8 mouse cellular contexts compared by ENCODE assay signal in the genomic region with DNA sequence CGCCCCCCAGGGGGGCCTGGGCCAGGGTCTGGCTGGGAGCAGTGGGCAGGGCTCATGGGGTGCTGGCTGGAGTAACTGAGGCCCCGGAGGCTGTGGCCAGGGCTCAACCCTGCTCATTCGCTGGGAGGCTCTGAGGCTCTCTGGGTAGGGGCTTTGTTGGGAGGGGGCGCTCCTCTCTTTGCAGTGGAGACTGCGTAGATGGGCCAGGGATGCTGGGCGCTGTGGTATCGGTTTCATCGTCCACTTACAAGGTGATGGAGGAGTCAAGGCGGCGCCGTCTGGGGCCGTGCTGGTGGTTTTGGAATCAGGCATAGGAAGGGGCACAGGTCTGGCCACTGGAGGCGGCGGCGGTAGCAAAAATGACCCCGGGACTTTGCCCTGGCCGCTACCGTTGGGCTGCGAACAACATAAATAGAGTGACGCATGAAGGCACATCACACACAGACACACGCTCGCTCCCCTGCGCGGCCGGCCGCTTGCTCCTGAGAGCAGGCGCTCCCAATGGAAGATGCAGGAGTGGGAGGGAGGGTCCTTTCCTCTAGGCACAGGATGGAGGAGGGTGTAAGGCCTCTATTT. TPM values are rescaled to one million over a fixed set of nuclear protein-coding genes. Genes with fewer than 3 reads are reported as not detected.
DNase-seq lines count a peak whose midpoint lies in the region; ATAC-seq lines count a peak whose summit lies in the region.

No protein-coding gene starts in this region.

- ATAC-seq in heart, embryonic 15.5 days (replicated peaks; ENCODE audit: insufficient number of reproducible peaks, insufficient read depth, low FRiP score, low read depth), result no peak
- ATAC-seq in embryonic facial prominence, embryonic 13.5 days (ENCODE audit: insufficient number of reproducible peaks, insufficient read depth, low FRiP score, low TSS enrichment, low read depth), result no peak
- ATAC-seq in hindbrain, embryonic 16.5 days, result no peak
- no peak for ATAC-seq in midbrain, embryonic 13.5 days

- no peaks in the 10 kb centered on the region for H3K9me3 ChIP-seq in heart, embryonic 15.5 days (replicated peaks)
- no peaks in the 10 kb centered on the region for H3K9me3 ChIP-seq in embryonic facial prominence, embryonic 13.5 days
- no peaks in the 10 kb centered on the region for H3K9me3 ChIP-seq in hindbrain, embryonic 16.5 days (ENCODE audit: control insufficient read depth, low read length)
- H3K9me3 ChIP-seq in midbrain, embryonic 13.5 days, result no peaks in the 10 kb centered on the region

- H3K27me3 ChIP-seq in heart, embryonic 15.5 days, result peaks cover 24% of the 10 kb centered on the region
- peaks cover 23% of the 10 kb centered on the region for H3K27me3 ChIP-seq in embryonic facial prominence, embryonic 13.5 days
- H3K27me3 ChIP-seq in hindbrain, embryonic 16.5 days (replicated peaks; ENCODE audit: control insufficient read depth, insufficient read depth, low read length), result peaks cover 3% of the 10 kb centered on the region
- H3K27me3 ChIP-seq in midbrain, embryonic 13.5 days, result peaks cover 70% of the 10 kb centered on the region

- H3K36me3 ChIP-seq in heart, embryonic 15.5 days, result 0 out of 2 replicates have a peak, but pooled peaks cover 3% of the 10 kb centered on the region
- H3K36me3 ChIP-seq in embryonic facial prominence, embryonic 13.5 days, result peaks cover 65% of the 10 kb centered on the region
- no peaks in the 10 kb centered on the region for H3K36me3 ChIP-seq in hindbrain, embryonic 16.5 days (ENCODE audit: control insufficient read depth, insufficient read depth, low read length)
- H3K36me3 ChIP-seq in midbrain, embryonic 13.5 days, result peaks cover 11% of the 10 kb centered on the region; the same call in 1 of the 2 replicates

- H3K4me1 ChIP-seq in heart, embryonic 15.5 days (replicated peaks), result peaks cover 59% of the 10 kb centered on the region
- H3K4me1 ChIP-seq in embryonic facial prominence, embryonic 13.5 days, result peaks cover 80% of the 10 kb centered on the region
- peaks cover 33% of the 10 kb centered on the region for H3K4me1 ChIP-seq in hindbrain, embryonic 16.5 days (ENCODE audit: control insufficient read depth, insufficient read depth, low read depth, low read length)
- peaks cover 50% of the 10 kb centered on the region for H3K4me1 ChIP-seq in midbrain, embryonic 13.5 days (replicated peaks)

- no peak overlapping the region for H3K4me3 ChIP-seq in heart, embryonic 15.5 days
- no peak overlapping the region for H3K4me3 ChIP-seq in embryonic facial prominence, embryonic 13.5 days
- H3K4me3 ChIP-seq in hindbrain, embryonic 16.5 days (ENCODE audit: low read length), result peak overlapping the region; percentile 1; the same call in 1 of the 2 replicates
- H3K4me3 ChIP-seq in midbrain, embryonic 13.5 days (replicated peaks), result peak overlapping the region; percentile 16; the same call in 1 of the 2 replicates

- no peak for DNase-seq in heart, adult 9 months (ENCODE audit: low spot score in 2 of 2)
- DNase-seq in T-cell, adult 2 months (ENCODE audit: low spot score), result no peak
- no peak for DNase-seq in frontal cortex, postnatal 36 days (ENCODE audit: low spot score in 2 of 2)
- DNase-seq in cerebellum, adult 8-10 months, result no peak

- 32% methylated on average over 27 of the region's 27 CpGs for WGBS in heart, embryonic 15.5 days
- 14% methylated on average over 27 of the region's 27 CpGs for WGBS in embryonic facial prominence, embryonic 13.5 days
- 7% methylated on average over 26 of the region's 27 CpGs for WGBS in hindbrain, embryonic 16.5 days
- 8% methylated on average over 27 of the region's 27 CpGs for WGBS in midbrain, embryonic 13.5 days

- 0 out of 2 replicates have a peak overlapping the region, but pooled peaks have one; percentile 13 for H3K4me2 ChIP-seq in heart, embryonic 15.5 days
- H3K4me2 ChIP-seq in embryonic facial prominence, embryonic 13.5 days, result peak overlapping the region; percentile 26
- H3K4me2 ChIP-seq in hindbrain, embryonic 16.5 days (ENCODE audit: low read length), result peak overlapping the region; percentile 33
- peak overlapping the region; percentile 43 for H3K4me2 ChIP-seq in midbrain, embryonic 13.5 days (replicated peaks)

- peak overlapping the region; percentile 34; the same call in 1 of the 2 replicates for H3K27ac ChIP-seq in heart, embryonic 15.5 days
- H3K27ac ChIP-seq in embryonic facial prominence, embryonic 13.5 days, result peak overlapping the region; percentile 83; the same call in 1 of the 2 replicates
- peak overlapping the region; percentile 67 for H3K27ac ChIP-seq in hindbrain, embryonic 16.5 days (ENCODE audit: low read depth, low read length)
- H3K27ac ChIP-seq in midbrain, embryonic 13.5 days, result peak overlapping the region; percentile 51

- no peak overlapping the region for H3K9ac ChIP-seq in heart, embryonic 15.5 days
- H3K9ac ChIP-seq in embryonic facial prominence, embryonic 13.5 days, result peak overlapping the region; percentile 57; the same call in 1 of the 2 replicates
- peak overlapping the region; percentile 25 for H3K9ac ChIP-seq in hindbrain, embryonic 16.5 days (ENCODE audit: low read depth, low read length)
- peak overlapping the region; percentile 48; the same call in 1 of the 2 replicates for H3K9ac ChIP-seq in midbrain, embryonic 13.5 days (replicated peaks)

RNA-seq across cellular contexts. Expression of gene G430095P16Rik, which starts 6.8 kb away (rescaled TPM):
- 4.5 TPM in 2 replicates for polyA plus RNA-seq in heart, embryonic 15.5 days (2015; fragmentation: Nextera tagmentation; extraction: Ambion mirVana)
- polyA plus RNA-seq in embryonic facial prominence, embryonic 13.5 days (2015; fragmentation: Nextera tagmentation; extraction: Ambion mirVana), result 6.1 and 6.2 TPM in 2 replicates
- 0.82 and 0.89 TPM in 2 replicates for polyA plus RNA-seq in hindbrain, embryonic 16.5 days (2015; fragmentation: Nextera tagmentation; extraction: Ambion mirVana)
- polyA plus RNA-seq in midbrain, embryonic 13.5 days (2015; fragmentation: Nextera tagmentation; extraction: Ambion mirVana), result 1.3 and 1.9 TPM in 2 replicates

RNA-seq across cellular contexts. Expression of gene Lyl1, which starts 14.7 kb away (rescaled TPM):
- 9.2 and 13.2 TPM in 2 replicates for polyA plus RNA-seq in heart, embryonic 15.5 days (2015; fragmentation: Nextera tagmentation; extraction: Ambion mirVana)
- 4.8 and 4.9 TPM in 2 replicates for polyA plus RNA-seq in embryonic facial prominence, embryonic 13.5 days (2015; fragmentation: Nextera tagmentation; extraction: Ambion mirVana)
- polyA plus RNA-seq in hindbrain, embryonic 16.5 days (2015; fragmentation: Nextera tagmentation; extraction: Ambion mirVana), result 2.6 and 3.2 TPM in 2 replicates
- polyA plus RNA-seq in midbrain, embryonic 13.5 days (2015; fragmentation: Nextera tagmentation; extraction: Ambion mirVana), result 2.1 and 2.4 TPM in 2 replicates

RNA-seq across cellular contexts. Expression of gene Nacc1, which starts 28.3 kb away (rescaled TPM):
- polyA plus RNA-seq in heart, embryonic 15.5 days (2015; fragmentation: Nextera tagmentation; extraction: Ambion mirVana), result 10.7 and 14.6 TPM in 2 replicates
- polyA plus RNA-seq in embryonic facial prominence, embryonic 13.5 days (2015; fragmentation: Nextera tagmentation; extraction: Ambion mirVana), result 16.3 and 16.6 TPM in 2 replicates
- polyA plus RNA-seq in hindbrain, embryonic 16.5 days (2015; fragmentation: Nextera tagmentation; extraction: Ambion mirVana), result 12.4 and 15.5 TPM in 2 replicates
- polyA plus RNA-seq in midbrain, embryonic 13.5 days (2015; fragmentation: Nextera tagmentation; extraction: Ambion mirVana), result 16.8 and 17.3 TPM in 2 replicates

RNA-seq across cellular contexts. Expression of gene Trmt1, which starts 29.9 kb away (rescaled TPM):
- 40.6 and 47.4 TPM in 2 replicates for polyA plus RNA-seq in heart, embryonic 15.5 days (2015; fragmentation: Nextera tagmentation; extraction: Ambion mirVana)
- polyA plus RNA-seq in embryonic facial prominence, embryonic 13.5 days (2015; fragmentation: Nextera tagmentation; extraction: Ambion mirVana), result 71.3 and 78.6 TPM in 2 replicates
- 66.8 and 71.2 TPM in 2 replicates for polyA plus RNA-seq in hindbrain, embryonic 16.5 days (2015; fragmentation: Nextera tagmentation; extraction: Ambion mirVana)
- polyA plus RNA-seq in midbrain, embryonic 13.5 days (2015; fragmentation: Nextera tagmentation; extraction: Ambion mirVana), result 50.1 and 55.7 TPM in 2 replicates

RNA-seq across cellular contexts. Expression of gene Ier2, which starts 53.3 kb away (rescaled TPM):
- 34.9 and 50.5 TPM in 2 replicates for polyA plus RNA-seq in heart, embryonic 15.5 days (2015; fragmentation: Nextera tagmentation; extraction: Ambion mirVana)
- 64.3 and 67.6 TPM in 2 replicates for polyA plus RNA-seq in embryonic facial prominence, embryonic 13.5 days (2015; fragmentation: Nextera tagmentation; extraction: Ambion mirVana)
- polyA plus RNA-seq in hindbrain, embryonic 16.5 days (2015; fragmentation: Nextera tagmentation; extraction: Ambion mirVana), result 18.2 and 19.6 TPM in 2 replicates
- 20.0 and 26.3 TPM in 2 replicates for polyA plus RNA-seq in midbrain, embryonic 13.5 days (2015; fragmentation: Nextera tagmentation; extraction: Ambion mirVana)

Comparison
In these comparisons a context has a peak if more than half of its experiments do, and no peak if none do; other contexts are left out.
1. H3K4me3 ChIP-seq: peak in hindbrain, embryonic 16.5 days (single experiment) and midbrain, embryonic 13.5 days (single experiment); none in heart, embryonic 15.5 days (single experiment) and embryonic facial prominence, embryonic 13.5 days (single experiment).
2. Peak in every context shown above with its lines, with median percentiles within 50 percentile points of each other: H3K27ac ChIP-seq and H3K4me2 ChIP-seq.